Mouse (Mus musculus) urinary bladder, postnatal 0 days (tissue): ENCODE measurements around the gene Bcl6. TPM values are rescaled to one million over a fixed set of nuclear protein-coding genes. Genes with fewer than 3 reads are reported as not detected.

ENCODE experiments used
- polyA plus RNA-seq: library from polyadenylated mRNA; unstranded; fragments of >200 nt; fragmentation: Nextera tagmentation; extraction: Ambion mirVana; gene quantifications from 2 replicates; pipeline ENCODE4 v1.2.1, GENCODE M21; 2015

The Bcl6 gene
- polyA plus RNA-seq: 0.25 and 0.46 TPM in 2 replicates

DNA sequence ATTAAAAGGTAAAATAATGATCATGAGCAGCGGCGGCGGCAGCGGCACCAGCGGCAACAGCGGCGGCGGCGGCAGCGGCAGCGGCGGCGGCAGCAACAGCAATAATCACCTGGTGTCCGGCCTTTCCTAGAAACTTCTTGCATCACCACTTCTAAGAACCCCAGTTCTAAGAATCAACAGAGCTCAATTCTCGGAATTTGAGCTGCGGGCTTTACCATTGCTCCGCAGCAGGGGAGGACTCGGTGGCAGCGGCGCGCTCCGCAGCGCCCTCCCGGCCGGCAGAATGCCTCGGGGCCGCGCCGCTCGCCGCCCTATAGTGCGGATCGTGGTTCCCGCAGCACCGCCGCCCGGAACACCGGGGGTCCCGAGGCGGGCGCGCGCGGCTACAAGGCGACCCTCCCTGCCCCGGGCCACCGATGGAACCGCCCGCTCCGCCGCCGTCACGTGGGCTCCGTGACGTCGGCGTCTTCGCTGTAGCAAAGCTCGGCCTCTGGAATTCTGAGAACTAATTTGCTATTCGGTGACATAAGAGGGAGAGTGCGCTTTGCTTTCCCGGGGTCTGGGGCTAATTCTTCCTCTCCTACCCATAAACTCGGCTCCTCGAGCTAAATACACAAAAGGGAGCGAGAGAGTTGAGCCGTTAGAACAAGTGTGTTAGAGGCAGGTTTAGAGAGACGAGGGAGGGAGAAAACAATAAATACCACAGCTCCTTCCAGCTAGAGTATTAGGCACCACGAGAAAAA, at the start of gene Bcl6, which contains the start of gene Gm37419:
Bcl6 (minus strand) TSS at position 387 of the 743 bp plus-strand sequence.
Gm37419 (plus strand) TSS at position 17 of the 743 bp plus-strand sequence.

DNA sequence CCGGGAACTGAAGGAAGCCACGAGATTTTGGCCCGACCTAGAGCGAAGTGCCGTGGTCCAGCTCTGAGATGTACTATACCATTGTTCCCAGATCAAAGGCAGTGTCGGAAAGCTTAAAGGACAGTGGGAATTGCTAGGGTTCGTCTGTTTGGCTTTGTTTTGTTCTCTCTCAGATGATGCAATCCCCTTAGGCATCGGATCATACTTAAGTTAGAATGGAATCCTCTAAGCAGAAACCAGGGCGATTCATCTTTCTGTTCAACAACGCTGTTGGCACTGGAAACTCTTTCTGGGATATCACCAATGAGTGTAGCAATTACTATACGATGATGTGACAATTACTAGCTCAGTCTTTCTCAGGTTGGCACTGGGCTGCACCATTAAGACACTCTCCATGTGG, 56.4 kb downstream of the Bcl6 start, which contains the start of gene Rtp2:
Rtp2 (minus strand) TSS at position 101 of the 400 bp plus-strand sequence.

Other genes with a start within 250 kb of the Bcl6 start
- 0.23 and 0.42 TPM in 2 replicates for gene Sst, start 97.9 kb downstream of the Bcl6 start, polyA plus RNA-seq
- gene Rtp2, start 56.5 kb downstream of the Bcl6 start, polyA plus RNA-seq: not detected in 2 replicates
- not detected in 2 replicates for gene Gm37419, start 370 bp downstream of the Bcl6 start, polyA plus RNA-seq